Mouse (Mus musculus) olfactory bulb, adult 2 months (tissue): Measurements from ENCODE around the gene Cys1.

Experiments used
- CTCF ChIP-seq: fragments of 200-500 bp; IDR thresholded peaks from 2 replicates; pipeline ENCODE4 v1.5.1; 2012; ENCODE audit warnings: low read depth, mild to moderate bottlenecking, low read length, moderate library complexity; ENCODE audit not compliant: insufficient read depth
- POLR2A ChIP-seq: fragments of 200-500 bp; IDR thresholded peaks from 2 replicates; pipeline ENCODE4 v1.6.1; 2012; ENCODE audit warnings: mild to moderate bottlenecking, low read depth, low read length, moderate library complexity; ENCODE audit not compliant: insufficient read depth

GRCm38 (mm10) chr12:24714579-24715255, 33.1 kb upstream of the Cys1 start:
- no peak for TF ChIP-seq CTCF
- TF ChIP-seq POLR2A, result no peak
